Mouse (Mus musculus): ENCODE results near the gene Actr3b.
A peak's percentile ranks its signal among the peaks of the same experiment; 100 is the strongest.
"Not testable (repeated sequence)": the region's sequence is repeated elsewhere in the genome, so short reads cannot be mapped to it uniquely, and the experiment has no call there.

Gene Actr3b

DNA sequence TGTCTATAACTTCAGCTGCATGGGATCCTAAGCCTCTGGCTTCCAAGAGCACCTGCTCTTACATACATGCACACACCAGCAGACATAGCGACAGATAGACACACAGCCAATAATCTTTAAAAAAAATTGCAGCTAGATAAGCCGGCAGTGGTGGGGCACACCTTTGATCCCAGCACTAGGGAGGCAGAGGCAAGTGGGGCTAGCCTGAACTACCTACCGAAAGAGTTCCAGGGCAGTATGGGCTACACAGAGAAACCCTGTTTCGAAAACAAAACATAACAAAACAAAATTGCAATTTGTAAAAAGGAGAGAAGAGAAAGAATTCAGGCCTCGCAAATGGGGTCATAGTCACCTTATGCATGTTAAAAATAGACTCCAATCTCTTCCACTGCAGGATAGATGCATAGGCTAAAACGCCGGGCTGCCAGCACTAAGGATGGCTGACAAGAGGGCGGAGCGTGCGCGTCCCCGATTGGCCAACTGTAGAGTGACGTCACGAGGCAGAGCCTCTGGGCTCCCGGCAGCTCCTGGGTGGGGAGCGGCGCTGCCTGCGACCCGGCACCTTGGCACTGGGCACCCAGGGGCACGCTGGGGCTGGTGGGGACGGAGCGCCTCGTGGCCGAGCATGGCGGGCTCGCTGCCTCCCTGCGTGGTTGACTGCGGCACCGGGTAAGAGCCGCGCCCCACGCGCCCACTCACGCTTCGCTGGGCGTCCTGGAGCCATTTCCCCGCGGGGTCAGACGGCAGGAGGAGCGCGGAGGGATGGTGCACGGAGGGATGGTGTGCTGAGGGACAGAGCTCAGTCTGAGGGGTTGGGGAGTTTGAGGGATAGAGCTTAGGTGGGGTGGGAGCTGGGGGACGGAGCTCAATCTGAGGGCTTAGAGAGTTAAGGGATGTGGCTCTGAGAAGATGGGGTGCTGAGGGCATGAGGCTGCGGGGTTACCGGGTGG, at the start of gene Actr3b:
Gene Actr3b (plus strand): TSS at position 538 of the 950 bp plus-strand sequence.
- peak; percentile 79 for DNase-seq

DNA sequence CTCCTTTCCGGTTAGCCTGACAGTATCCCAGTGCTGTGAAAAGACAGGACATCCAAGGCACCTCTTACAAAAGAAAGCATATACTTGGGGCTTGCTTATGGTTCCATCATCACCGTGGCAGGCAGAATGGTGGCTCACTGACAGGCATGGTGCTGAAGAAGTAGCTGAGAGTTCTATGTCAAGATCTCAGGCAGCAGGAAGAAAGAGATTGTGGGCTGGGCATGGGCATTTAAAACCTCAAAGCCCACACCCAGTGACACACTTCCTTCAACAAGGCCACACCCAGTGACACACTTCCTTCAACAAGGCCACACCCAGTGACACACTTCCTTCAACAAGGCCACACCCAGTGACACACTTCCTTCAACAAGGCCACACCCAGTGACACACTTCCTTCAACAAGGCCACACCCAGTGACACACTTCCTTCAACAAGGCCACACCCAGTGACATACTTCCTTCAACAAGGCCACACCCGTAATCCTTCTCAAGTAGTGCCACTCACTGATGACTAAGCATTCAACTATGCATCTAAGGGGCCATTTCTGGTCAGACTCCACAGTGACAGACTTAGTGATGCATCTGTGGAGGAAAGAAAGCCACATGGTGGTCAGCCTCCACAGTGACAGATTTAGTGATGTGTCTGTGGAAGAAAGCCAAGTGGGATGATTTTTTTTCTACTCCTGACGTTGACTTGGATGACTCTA, 46.6 kb upstream of the Actr3b start:
- not testable (repeated sequence) for DNase-seq

DNA sequence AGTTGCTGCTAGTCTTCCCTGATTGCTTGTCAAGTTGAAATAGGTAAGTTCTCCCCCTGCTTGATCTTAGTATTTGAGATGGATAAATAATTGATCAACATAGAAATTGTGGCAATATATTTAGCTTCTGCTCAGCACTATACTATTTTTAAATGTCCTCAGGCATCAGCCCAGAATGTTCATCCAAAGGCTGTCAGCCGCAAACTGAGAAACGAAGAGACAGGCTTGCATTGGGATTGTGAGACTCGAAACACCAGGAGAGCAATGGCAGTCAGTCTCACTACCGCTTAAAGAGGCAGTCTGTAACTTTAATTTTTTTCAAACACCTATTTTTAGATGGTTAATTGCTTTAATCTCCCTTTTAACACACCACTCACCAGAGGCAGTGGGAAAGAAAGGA, 40.4 kb upstream of the Actr3b start:
- DNase-seq = no peak

DNA sequence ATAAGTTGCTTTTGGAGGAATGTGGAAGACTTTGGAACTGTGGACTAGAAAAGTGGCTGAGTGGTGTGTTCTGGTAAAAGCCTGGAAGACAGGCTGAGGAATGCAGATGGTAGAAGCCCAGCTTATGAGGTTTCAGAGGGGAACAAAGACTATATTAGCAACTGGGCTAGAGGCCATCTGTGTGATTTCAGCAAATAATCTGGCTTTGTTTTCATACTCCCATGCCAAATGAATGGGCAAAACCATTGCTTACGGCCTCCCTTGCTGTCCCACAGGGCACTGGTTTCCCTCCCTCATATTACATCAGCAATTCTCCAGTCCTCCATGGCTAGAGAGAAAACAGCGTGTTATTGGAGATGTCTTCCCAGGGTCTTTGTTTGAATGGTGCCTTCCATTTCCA, 36.8 kb upstream of the Actr3b start:
- no peak for DNase-seq

DNA sequence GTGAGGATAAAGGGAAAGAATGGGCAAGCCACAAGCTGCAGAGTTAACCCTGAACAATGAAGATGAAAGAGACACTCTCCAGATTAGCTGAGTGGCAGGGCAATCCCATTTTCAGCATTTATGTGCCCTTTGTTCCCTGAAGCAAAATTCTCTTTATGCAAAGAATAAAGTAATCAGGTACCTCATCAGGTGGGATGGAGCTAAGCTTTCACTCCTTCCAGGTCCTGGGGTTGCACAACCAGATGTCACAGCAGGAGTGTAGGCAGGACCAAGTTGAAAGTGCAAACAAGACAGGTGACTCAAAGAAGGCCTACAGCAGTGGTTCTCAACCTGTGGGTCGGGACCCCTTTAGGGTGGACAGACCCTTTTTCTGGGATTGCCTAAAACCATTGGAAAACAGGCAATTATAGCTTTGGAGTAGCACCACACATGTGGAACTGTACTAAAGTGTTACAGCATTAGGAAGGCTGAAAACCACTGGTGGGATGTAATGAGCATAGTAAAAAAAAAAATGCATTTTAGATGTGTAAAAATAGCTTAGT, 35.6 kb upstream of the Actr3b start:
- no peak for DNase-seq

DNA sequence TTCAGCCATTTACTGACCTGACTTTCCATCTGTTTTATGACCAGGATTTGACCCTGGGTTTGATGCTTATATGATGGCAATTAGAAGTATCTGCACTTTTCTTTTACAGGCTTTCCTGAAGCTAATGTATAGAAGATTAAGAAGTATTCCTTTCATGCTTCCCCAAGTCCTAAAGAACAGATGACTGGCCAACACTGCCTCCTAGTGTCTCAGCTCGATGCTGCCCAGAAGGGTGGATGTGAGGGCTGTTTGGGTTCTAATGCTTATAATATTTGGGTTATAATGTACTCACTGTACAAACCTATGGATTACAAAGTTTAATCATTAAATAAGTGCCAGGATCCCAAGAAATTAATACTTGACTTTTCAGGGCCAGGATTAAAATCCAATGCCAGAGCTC, 25.5 kb upstream of the Actr3b start:
- DNase-seq = peak; percentile 39

DNA sequence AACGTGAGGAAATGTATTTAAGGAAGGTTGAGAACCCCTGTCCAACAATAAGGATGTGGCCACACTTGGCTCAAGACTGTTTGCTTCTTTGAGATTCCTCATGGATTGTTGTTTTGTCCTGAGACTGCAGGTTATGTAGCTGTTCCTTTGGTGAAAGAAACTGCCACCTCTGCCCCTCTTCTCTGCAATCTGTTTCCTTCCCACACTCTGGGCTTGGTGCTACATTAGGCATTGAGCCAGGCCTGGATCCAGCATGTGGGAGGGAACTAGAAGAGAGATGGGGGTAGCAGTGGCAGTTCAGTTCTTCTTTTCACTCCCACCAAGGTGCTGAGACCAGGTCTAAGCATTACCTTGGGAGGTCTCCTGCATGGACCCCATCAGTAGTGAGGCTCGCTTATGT, 23.9 kb upstream of the Actr3b start:
- no peak for DNase-seq

DNA sequence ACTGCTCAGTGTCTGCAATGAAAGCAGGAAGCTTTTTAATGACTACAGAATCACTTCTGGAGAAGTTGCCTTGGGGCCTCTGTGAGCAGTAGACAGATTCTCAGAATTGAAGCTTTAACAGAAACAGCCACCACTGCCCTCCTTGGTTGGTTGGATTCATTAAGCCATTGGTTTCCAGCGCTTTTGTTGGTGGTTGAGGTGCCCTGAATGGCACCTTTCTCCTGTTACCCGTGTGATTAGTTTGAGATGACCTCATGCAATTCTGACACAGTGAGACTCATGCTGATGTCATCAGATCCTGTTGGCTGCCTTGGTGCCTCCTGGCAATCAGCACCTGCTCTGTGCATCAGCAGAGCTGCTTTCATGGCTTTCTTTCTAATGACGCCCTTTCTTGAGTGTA, 21.3 kb upstream of the Actr3b start:
- no peak for DNase-seq

DNA sequence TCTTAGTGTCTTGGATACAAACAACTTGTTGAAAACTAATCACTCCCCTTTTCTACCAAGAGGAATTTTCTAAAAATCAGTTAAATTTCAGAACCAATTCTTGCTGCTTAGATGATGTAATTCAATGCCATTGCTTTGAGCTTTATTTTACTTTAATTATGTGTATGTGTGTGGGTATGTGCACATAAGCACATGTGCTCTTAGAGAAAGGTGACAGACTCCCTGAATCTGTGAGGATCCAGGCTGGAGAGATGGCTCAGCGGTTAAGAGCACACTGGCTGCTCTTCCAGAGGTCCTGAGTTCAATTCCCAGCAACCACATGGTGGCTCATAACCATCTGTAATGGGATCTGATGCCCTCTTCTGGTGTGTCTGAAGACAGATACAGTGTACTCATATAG, 20.9 kb upstream of the Actr3b start:
- not testable (repeated sequence) for DNase-seq

DNA sequence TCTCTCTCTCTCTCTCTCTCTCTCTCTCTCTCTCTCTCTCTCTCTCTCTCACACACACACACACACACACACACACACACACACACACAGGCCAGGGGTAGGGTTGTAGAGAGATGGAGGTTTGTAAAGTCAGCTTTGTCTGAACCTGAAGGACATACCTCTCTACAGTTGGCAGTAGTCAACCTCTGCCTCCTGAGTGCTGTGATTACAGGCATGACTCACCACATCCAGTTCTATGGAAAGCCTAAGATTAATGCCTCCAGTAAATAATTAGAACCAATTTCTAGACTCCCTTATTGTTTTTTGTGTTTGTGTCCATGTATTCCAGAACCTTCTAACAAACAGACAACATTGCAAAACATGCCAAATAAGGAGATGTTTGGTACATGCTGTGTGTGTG, 11.9 kb upstream of the Actr3b start:
- no peak for DNase-seq

DNA sequence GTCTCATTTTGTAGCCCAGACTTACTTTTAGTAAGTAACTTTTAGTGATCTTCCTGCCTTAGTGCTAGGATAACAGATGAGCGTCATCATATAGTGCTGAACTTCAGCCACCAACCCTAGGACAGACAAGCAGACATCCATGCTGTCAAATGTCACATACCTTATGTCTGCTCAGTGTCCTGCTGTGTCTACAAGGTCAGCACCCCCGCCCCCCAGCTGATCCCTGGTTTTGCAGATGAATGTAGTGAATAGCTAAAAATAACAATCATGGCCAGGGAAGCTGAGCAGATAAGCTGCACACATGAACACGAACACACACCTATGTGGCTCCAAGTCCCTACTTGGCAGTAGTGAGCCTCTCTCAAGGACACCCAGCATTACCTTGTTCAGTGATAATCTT, 11.2 kb upstream of the Actr3b start:
- DNase-seq = no peak

DNA sequence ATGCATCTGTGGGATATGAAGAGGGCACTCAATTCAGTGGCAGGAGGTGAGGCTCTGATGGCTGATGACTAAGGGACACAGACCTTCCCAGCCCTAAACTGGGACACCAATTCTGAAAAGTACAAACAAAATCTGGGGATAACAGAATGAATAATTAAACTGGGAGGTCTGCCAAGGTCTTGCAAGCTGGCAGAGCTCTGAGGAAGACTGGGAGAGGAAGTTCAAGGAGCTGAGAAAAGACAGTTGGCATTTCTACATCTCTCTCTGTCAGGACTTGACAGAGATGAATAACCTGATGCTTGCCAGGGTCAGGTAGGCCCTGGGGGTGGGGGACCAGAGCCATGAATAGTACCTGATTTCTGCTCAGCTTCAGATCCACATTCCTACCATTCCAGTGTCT, 8.2 kb upstream of the Actr3b start:
- DNase-seq = peak; percentile 8

DNA sequence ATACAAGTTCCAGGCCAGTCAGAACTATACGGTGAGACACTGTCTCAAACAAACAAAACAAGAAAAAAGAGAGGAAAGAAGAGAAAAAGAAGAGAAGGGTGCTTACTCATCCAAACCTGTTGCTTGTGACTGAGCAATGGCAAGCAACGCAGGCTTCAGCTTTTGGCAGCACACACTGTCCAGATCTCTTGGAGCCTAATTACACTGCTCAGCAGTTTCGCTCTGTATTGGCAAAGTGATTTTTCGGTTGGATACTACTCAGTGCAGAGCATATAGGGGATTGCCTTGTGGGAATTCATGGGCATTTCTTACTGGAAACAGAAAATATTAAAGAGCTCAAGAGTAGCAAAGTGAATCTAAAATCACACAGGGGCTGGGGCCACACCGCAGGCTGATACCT, 6.9 kb upstream of the Actr3b start:
- DNase-seq = no peak

DNA sequence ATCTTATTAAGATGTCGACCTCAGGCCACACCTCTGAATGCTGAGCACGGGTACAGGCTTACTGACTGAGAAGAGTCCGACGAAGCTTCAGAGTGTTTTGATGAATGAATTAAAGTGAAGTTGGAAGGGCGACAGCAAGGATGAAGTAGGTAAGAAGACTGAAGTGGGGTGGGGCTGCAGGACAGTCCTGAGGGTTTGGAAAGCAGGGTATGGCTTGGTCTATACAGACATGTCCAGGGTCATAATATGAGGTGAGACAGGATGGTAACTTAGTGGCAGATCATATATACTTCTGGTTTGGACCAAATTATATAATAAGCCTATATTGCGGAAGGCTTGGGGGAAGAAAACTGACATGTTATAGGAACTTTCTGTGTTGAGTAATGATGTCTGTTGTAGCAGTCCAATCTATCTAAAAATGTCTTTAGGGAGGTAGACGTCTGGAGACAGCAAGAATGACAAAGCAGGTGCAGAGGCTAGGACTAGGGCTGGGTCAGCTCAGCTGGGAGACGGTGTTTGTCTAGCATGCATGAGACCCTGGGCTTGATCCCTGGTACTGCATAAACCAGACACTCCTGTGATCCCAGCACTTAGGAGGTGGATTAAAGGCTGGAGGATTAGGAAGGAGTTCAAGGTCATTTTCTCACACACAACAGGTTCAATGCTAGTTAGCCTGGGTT, 6.1 kb upstream of the Actr3b start:
- DNase-seq = no peak

DNA sequence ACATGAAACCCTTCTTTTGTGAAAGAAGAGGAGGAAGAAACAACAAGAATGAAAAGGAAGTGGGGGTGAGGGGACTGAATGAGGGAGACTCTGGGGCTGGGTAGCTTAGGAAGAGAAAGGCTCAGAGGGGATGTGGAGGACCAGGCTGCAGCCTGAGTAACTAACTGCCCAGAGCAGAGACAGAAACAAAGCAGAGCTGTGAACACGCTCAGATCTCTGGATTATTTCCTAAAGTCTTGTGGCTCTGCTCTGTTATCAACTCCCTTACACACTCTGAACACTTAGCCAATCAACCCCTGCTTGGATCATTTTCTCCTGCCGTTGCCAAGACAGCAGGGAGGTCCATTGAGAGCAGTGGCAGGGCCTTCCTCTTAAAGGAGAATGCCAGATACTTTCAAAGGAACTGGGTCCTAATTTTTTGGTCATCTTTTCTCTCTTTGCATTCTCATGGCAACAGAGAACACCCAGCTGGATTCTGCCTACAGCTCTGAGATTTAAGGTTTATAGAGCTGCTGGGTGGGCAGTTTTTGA, 5.5 kb upstream of the Actr3b start:
- no peak for DNase-seq

DNA sequence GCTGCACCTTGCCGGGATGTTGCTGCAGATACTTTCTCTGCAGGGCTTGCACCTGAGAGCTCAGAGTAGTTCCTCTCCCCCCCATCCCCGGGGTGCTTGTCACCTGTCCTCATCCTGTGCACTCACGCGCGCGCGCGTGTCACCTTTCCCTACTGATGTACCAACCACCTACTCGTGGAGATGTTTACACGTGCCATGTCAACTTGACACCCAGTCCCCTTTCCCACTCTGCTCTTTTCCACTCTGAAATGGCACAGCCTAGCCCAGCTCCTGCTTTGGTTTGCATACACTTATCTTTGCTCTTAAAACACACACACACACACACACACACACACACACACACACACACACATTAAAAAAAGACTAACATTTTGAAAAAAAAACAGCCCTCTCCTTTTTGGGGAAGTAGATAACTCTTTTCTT, 624 bp downstream of the Actr3b start:
- DNase-seq = no peak

DNA sequence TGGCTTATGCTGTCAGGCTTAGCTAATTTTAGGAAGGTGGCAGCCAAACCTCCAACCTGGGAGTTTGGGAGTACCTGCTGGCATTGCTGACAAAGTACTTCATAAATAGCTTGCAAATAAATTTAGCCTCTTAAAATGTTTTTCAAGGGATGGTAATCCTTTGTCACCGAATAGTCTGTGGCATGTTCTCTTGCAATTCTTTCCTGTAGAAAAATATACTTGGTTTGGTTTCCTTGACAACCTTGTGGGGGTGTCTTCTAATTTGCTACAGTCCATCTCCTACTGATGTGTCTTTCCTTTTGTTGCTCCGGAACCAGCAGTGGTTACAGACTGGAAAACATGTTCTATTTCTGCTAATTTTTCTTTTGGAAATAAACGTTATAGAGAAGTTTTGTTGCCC, 1.1 kb downstream of the Actr3b start:
- no peak for DNase-seq

DNA sequence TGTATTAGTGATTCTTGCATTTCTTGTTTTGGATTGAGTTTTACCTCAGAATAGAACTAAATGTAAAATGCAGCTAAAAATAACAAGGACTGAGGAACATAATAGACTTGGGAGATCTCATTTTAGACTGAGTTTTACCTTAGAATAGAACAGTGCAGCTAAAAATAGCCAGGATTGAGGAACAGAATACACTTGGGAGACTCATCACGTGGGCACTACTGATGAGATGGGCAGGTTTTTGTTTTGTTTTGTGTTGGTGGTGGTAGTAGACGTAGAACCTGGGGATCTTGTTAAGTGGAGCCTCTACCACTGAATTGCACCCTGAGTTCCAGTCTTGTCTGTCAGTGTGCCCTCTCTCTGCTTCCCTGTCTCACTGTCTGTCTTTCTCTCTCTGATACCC, 2.1 kb downstream of the Actr3b start:
- no peak for DNase-seq

DNA sequence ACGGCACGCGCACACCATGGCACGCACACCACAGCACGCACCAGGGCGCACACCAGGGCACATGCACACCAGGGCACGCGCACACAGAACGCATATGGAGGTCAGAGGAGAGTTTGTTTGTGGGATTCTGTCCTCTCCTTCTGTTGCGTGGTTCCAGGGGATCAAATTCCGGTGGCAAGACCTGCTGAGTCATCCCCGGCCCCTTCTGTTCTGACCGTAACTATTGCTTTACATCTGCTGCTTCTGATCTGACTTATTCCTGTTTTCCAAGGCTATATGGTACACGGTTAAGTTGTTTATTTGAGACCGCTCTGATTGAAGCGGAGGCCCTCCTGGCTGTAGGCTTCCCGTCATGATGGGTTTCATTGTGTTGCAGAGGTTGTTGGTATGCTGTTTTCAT, 9.2 kb downstream of the Actr3b start:
- DNase-seq = no peak

DNA sequence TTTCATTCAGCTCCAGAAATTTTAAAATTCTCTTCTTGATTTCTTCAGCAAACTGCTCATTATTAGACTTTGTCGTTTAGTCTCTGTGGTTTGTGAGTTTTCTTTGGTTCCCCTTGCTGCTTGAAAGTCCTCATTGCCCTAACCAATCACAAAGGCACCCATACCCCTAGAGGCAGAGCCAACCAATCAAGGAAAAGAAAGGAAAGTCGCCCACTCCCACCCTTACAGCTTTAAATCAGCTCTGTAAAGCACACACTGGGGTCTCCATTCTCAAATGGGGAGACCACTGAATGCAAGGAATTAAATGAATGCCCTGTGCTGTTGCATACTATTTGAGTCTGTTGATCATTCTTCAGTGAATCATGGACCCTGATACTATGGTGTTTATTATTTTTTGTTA, 9.6 kb downstream of the Actr3b start:
- no peak for DNase-seq

DNA sequence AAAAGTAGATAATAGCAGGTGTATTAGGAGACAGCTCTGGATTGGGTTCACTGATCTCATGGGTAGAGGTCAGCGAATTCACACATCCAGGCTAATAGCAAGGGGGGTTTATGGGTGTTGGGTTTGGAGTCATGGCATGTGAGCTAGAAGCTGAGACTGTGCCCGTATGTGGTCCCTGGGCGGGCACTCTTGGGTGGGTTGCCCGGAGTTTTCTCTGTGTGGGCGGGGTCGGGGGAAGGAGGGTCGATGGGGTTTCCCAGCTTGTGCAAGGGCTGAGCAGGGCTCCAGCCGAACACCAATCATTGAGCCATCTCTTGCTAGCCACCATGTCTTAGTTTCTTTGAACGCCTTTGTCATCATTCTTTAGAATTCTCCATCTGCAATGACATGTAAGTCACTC, 12.7 kb downstream of the Actr3b start:
- DNase-seq = no peak

DNA sequence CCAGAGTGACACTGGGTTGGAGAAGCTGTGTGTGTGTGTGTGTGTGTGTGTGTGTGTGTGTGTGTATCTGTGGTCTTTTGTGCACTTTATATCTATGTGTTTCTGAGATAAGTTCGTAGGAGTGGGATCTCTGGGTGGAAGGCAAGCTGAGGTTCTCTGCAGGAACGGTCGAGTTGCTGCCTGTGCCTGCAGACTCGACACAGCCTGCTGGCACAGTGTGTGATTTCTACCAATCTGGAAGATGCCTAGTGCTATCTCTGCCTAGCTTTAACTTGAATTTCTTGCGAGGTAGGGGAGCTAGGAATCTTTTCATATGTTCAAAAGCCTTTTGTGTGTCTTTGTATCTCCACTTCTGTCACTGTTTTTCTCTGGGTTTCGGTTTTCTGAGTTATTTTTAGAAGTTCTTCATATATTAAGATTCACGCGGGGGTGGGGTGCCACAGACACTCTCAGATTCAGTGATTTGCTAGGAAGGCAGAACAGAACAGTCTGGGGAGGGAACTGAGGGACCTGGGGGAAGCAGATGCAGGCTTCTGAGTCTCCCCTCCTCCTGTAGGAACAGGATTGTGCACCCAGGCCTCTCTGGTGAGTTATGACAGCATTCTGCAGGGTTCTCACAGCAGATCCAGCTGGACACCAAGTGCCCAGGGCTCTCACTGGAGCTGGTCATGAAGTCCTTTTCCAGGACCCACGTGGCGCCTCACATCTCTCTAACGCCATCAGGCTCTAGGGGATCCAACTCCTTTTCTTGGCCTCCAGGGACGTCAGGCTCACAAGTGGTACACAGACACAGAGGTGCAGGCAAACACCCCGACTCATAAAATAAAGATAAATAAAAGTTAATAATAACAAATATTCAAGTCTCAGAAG, 14.4 kb downstream of the Actr3b start:
- no peak for DNase-seq

Measured in kidney, adult 18-20 months (tissue).